Mouse (Mus musculus) common myeloid progenitor, adult 5-6 weeks (primary cell): ENCODE data around the gene Slc37a2. TPM values are rescaled to one million over a fixed set of nuclear protein-coding genes. Genes with fewer than 3 reads are reported as not detected.
"Not testable (repeated sequence)": the region's sequence is repeated elsewhere in the genome, so short reads cannot be mapped to it uniquely, and the experiment has no call there.

Experiments used
- ATAC-seq: replicated peaks from 2 replicates; pipeline ENCODE4 v1.8.0; 2016; ENCODE audit warnings: low read depth, mild to moderate bottlenecking, moderate TSS enrichment, inconsistent platforms; ENCODE audit not compliant: poor library complexity, severe bottlenecking
- total RNA-seq: library from RNA; stranded (forward); fragments of 200-1000, 187-1606 nt; gene quantifications from 2 replicates; pipeline ENCODE4 v1.2.3, GENCODE M21; 2017

Slc37a2 gene
- total RNA-seq = 0.46 TPM in 1 of 2 replicates, not detected in the other

DNA sequence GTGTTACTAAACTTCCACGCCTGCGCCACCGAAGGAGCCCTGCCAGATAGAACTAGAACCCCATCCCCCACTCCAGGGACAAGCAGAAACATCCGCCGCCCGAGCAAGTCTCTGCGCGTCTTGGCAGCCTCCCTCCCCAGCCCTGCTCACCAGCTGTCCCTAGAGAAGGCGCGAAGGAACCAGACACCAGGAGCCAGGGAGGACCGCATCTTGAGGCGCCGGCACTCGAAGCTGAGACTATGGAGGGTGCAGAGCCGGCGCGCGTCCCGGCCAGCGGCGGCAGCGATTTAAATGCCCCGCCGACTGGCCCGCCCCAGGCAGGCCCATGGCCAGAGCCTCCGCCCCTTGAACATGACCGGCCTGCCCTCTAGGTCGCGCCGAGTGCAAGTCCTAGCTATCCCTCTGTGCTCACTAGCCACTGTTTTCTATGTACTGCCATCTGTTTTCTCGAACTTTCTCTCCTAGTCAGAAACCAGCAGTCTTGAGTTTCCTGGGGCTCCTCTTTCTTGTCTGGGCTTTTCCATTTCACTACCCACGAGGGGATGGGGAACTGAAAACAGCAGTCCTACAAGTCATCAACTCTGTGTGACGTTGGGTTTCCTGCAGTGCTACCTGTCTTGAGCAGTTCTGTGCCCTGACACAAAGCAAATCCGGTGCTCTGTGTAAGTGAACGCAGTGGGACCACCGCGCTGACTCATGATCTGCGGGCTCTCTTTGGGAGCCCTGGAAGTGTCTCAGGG, at the start of gene Slc37a2:
TSS of gene Slc37a2 (minus strand) at position 590 of the 740 bp plus-strand sequence.
- peak; percentile 74 for ATAC-seq

GRCm38 (mm10) chr9:37301720-37302119, 46.2 kb upstream of the Slc37a2 start:
- ATAC-seq = peak; percentile 69

DNA sequence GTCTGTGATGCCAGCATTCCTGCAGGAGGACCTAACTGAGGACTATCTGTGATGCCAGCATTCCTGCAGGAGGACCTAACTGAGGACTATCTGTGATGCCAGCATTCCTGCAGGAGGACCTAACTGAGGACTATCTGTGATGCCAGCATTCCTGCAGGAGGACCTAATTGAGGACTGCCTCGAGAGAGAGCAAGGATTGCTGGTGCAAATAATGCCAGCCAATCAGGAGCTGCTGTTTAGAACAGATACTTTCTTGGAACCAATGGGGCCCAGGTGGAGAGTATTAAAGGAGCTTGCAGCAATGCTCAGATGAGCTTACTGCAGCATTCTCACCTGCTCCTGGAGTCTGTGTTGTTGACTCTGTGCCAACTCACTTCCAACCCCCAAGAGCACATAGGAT, 45.0 kb upstream of the Slc37a2 start:
- not testable (repeated sequence) for ATAC-seq

DNA sequence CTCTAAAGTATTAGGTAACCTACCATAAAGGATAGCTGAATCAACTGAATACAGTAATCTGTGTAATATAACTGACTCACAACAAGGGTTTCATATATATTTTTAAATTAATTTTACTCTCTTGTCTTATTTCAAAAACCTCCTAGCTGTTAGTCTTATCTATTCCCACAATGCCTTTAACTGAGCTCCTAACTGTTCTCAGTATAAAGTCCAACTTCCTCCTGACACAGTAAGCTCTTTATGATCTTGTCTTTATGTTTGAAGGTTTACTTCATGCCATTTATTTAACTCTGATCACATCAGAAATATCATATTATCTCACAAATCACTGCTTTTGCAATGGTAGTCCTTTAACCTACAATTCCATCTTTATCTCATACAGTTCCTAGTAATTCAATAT, 40.0 kb upstream of the Slc37a2 start:
- ATAC-seq = no peak

DNA sequence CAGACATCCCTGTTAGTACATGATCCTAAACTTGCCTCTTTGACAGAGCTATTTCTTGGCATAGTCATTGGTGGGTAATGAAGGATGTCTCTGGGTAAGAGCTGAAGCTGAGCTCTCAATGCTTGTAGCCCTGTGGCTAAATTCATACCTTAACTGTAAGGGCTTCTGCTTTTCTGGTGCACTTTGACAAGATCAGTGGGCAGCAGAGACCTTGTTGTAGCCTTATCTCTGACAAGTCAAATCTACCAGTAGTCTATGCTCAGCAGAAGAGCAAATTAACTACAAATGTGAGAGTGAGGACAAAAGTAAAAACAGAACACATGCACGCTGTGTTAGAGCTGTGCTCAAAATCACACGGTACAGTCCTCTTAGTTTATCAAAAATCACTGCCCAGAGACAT, 11.1 kb upstream of the Slc37a2 start:
- no peak for ATAC-seq

- ATAC-seq = peak; percentile 73
Measured at GRCm38 (mm10) chr9:37255889-37256225, 319 bp upstream of the Slc37a2 start.

DNA sequence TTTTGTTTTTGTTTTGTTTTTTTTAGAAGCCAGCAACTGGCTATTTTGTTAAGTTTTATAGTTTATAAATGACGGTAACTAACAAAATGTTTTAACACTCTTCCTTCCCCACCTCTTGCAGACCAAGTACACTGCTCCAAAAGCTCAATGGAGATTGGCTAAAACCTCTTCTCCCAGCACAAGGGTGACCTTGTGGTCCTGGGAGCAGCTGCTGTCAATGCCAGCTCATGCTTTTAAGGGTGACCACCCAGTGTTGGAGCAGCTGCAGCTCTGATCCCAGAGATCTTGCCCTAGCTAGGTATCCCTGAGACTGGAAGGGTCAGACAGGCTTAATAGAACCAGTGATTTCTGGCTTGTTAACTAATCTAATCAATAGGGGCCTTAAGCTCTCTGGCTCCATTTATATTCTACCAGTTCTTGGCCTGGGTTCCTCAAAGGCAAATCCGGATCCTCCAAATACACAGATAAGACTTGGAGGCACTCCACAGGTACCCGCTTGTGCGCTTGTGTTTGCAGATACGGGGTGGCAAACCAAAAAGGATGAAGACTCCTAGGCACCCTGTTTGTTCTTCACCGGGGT, 917 bp downstream of the Slc37a2 start:
- ATAC-seq = no peak

- no peak for ATAC-seq
Measured at GRCm38 (mm10) chr9:37250631-37251030, 4.9 kb downstream of the Slc37a2 start.

DNA sequence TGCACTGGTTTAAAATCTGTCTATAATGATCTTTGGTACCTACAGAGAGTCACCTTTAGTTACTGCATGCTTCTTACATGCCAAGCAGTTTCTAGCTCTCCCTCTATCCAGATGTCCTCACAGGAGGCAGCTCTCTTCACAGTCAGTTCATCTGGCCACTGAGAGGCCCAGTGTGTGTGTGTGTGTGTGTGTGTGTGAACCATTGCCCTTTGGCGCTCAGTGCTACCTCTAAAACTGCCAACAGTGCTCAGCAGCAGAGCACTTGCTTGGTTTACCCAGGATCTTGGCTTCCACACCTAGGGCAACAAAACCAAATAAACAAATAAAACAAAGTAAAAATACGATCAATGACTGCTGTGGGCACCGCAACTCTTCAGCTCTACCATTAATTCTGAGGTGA, 5.6 kb downstream of the Slc37a2 start:
- ATAC-seq = no peak

- peak; percentile 14; the same call in 1 of the 2 replicates for ATAC-seq
Measured at GRCm38 (mm10) chr9:37248381-37248906, 7.1 kb downstream of the Slc37a2 start.

DNA sequence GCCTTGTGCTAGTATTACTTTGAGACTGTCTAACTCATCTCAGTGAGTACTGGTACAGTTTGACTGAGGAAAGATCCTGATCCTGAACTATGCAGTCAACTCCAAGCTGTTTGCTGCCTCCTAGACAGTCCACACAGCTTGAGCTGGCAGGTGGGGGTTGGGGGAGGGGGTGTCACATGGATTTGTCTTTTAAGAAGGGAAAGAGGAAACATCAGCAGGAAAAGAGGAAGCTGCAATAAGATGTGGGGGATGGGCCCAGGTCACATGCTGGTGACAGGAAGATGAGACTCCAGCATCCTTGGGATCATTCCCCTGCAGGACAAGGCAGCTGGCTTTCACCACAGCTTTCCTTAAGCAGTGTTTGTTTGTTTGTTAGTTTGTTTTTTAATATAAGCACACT, 8.1 kb downstream of the Slc37a2 start:
- ATAC-seq = peak; percentile 88

DNA sequence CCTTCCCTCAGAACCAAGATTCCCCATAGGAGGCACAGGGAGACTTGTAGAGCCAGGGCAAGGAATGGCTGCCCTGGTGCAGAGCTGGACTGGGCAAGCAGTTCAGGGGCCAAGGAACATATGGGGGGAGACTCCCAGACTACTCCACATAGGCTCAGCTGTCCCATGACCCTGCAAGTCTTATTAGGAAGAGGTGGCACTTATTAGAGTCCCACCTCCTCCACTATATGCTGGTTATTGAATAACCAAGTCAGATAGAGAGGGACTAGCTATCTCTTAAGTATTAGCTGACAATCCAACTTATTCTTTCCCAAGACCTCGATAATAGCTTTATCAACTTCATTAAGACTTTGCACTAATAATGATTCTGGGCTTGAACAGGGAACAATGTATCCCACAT, 9.7 kb downstream of the Slc37a2 start:
- no peak for ATAC-seq

DNA sequence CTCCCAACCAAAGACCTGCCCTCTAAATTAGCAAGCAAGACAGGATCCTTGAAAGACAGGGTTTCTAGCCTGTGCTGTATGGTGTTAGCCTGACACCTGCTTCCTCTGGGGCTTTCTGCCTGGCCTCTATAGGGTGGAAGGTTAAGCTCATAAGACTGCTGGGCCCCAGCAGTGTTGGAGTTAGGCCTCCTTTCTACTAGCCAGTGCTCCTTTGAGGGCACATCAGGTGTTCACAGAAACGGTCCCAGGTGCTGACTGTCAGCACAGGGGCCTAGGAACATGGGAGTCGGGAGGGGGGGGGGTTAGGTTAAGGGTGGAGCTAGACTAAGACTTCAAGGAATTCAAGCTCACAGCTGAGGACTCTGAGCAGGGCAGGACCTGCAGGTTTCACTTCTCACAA, 10.1 kb downstream of the Slc37a2 start:
- no peak for ATAC-seq

DNA sequence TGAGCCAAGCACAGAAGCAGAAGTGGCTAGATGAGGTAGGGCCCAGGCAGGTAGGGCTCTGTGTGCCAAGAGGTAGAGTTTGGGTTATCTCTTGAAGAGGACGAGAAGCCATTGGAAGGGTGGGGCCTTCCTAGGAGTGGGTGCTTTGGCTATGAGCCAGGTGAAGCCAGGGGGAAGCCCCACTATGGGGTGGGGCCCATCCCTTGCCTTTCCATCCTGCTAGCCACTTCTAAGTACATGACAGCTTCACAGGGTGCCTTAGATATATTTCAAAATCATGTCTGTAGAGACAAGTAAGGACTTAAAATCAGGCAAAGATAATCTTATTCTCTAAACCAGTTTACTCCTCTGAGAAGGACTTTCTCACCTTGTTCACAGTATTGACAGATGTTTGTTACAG, 10.9 kb downstream of the Slc37a2 start:
- no peak for ATAC-seq

DNA sequence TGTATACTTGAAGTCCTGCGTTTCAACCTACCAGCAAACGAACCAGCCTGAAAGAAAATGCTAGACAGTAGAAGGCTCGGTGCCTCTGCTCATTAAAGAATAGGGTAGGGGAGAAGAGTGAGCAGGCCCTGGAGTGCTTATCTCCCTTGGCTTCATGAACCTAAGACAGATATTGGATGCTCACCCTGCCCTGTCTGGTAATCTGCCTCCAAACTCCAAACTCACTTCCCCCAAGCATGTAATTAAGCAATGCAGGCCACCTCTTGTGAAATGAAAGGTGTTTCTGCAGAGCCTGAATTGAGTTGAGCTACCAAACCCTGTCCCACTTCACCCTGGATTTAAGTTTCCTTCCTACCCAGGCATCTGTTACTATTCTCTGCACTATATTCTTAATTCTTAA, 12.8 kb downstream of the Slc37a2 start:
- ATAC-seq = no peak

GRCm38 (mm10) chr9:37235951-37236737, 19.4 kb downstream of the Slc37a2 start:
- ATAC-seq = peak; percentile 31; the same call in 1 of the 2 replicates

DNA sequence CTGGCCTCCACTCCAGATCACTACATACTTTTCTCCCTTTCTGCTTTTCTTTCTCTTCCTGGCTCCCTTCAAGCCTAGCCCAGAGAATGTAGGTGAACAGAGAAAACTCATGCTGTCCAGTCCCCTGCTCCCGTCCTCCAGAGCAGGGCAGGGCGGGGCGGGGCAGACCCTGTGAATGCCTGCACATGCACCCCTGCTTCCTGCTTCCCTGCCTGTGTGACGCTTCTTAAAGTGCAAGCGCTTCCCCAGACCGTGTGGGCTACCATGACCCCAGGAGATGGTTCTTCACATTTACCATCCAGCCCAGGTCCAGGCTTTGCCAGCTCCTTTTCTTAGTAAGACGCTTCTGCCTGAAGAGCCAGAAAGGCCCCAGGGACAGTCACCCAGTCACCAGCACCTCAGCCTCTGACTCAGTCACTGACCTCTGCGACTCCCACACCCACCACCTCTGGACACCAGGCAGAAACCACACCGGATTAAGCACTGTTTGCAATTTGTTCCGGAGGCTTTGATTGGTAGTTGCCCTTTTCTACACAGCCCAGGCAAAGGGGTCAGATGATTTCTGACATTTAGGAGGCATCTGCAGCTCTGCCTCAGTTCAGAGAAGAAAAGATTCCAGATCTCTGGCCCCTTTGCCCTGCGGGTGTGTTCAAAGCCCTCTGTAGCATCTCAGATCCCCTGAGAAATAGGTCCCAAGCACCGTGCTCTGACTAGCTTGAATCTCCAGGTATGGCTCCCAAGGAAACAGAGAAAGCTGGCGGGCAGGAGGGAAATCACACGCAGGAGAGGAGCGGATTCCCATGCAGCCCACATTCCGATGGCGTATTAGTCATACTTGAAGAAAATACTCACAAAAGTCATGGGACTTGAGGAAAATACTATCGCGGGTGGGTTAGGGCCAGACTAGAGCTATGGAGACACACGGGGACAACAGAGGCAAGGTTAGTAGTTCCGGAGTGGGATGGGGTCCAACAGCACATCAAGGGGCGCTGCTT, 23.0 kb downstream of the Slc37a2 start:
- no peak for ATAC-seq

DNA sequence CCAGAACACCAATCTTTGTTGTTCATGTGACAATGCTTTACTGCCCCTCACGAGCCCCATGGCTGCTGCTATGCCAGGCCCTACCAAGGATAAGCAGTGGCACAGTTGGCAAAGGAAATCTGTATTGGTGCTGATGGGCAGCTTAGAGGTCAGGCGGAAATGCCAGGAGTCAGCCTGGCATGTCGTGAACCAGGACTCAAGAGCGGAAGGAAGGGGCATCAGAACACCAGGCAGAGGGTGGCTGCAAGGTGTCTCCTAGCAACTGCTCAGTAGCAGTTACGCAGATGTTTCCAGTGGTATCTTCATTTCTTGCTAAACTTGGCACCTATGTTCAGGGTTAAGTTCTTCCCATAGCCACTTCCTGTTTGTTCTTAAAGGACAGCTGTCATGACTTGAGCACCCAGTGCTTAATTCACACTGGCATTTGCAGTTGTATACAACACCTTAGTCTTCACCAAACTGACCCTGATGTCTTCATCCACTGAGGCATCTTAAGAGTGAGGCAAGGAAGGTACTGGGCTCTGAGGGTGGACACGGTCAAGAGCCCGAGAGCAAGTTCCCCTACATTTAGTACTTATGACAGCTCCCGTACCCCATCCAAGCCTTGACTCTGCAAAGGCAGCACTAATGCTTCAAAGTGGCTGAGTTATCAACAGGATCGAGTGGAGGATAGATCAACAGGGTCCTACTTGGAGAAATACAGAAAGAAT, 24.9 kb downstream of the Slc37a2 start:
- peak; percentile 46 for ATAC-seq

- peak; percentile 96 for ATAC-seq
Measured at GRCm38 (mm10) chr9:37229880-37230325, 25.6 kb downstream of the Slc37a2 start.
